Mouse (Mus musculus): Measurements from ENCODE around the gene Bcam. TPM values are rescaled to one million over a fixed set of nuclear protein-coding genes. Genes with fewer than 3 reads are reported as not detected.
A peak's percentile ranks its signal among the peaks of the same experiment; 100 is the strongest.

Gene Bcam
- total and polyA plus RNA-seq, 2 experiments = 2.3 to 4.8 TPM

DNA sequence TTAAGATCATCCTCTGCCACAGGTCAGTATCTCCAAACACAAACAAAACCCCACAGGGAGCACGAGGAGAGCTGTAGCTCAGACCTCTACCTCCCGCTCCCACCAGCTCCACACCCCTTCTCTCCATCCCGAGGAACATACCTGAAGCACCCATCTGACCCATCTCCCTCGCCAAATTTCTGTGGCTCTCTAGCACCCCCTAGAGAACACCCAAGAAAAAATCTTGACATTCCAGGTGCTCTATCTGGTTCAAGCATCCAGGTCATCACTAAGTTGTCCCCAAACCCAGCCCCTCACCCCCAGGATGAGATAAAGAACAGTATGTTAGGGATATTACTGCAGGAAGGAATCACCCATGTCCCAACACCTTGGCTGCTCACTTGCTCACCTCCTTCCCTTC lies 57.6 kb downstream of the Bcam start:
- peaks cover 6% of the 10 kb centered on the region for H3K4me1 ChIP-seq (ENCODE audit: control insufficient read depth, insufficient read depth, low read length)
- TF ChIP-seq POLR2A (IDR thresholded peaks at IDR 0.05; ENCODE audit: extremely low read depth, insufficient read depth, low read length) (no peak), CTCF (IDR thresholded peaks at IDR 0.05; ENCODE audit: low read depth, low read length) (peak; percentile 50)
- H3K27me3 ChIP-seq (ENCODE audit: control insufficient read depth, insufficient read depth, low read length) = no peaks in the 10 kb centered on the region
- H3K9ac ChIP-seq (ENCODE audit: low read depth, low read length) = no peak overlapping the region
- peak; percentile 45 for DNase-seq (ENCODE audit: extremely low read depth, low read depth, low spot score)
- no peak overlapping the region for H3K4me3 ChIP-seq (ENCODE audit: insufficient read depth, low read depth, low read length)
- no peak overlapping the region for H3K27ac ChIP-seq (replicated peaks; ENCODE audit: insufficient read depth, low read depth, low read length)
- H3K79me2 ChIP-seq (ENCODE audit: control insufficient read depth, insufficient read depth, low read length) = 0 out of 2 replicates have a peak, but pooled peaks cover 6% of the 10 kb centered on the region
- WGBS = 27% methylated on average over 4 of the region's 4 CpGs
- H3K36me3 ChIP-seq (ENCODE audit: control insufficient read depth, insufficient read depth, low read length) = peaks cover 12% of the 10 kb centered on the region; the same call in 1 of the 2 replicates

DNA sequence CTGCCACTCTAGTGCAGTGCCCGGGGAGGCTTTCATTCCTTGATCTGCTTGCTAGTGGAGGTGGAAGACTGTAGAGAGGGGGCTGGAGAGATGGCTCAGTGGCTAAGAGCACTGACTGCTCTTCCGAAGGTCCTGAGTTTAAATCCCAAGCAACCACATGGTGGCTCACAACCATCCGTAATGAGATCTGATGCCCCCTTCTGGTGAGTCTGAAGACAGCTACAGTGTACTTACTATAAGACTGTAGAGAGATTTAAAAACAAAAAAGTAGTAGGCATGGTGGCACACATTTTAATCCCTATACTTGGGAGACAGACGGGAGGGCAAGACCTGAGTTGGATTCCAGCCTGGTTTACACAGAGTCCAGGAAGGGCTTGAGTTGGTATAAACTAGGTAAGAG lies 58.4 kb downstream of the Bcam start:
- no peak overlapping the region for H3K9ac ChIP-seq (ENCODE audit: low read depth, low read length)
- H3K4me1 ChIP-seq (ENCODE audit: control insufficient read depth, insufficient read depth, low read length) = peaks cover 6% of the 10 kb centered on the region
- no peak overlapping the region for H3K27ac ChIP-seq (replicated peaks; ENCODE audit: insufficient read depth, low read depth, low read length)
- no peaks in the 10 kb centered on the region for H3K27me3 ChIP-seq (ENCODE audit: control insufficient read depth, insufficient read depth, low read length)
- WGBS = 71% methylated on average over 4 of the region's 4 CpGs
- TF ChIP-seq POLR2A (IDR thresholded peaks at IDR 0.05; ENCODE audit: extremely low read depth, insufficient read depth, low read length) (no peak), CTCF (IDR thresholded peaks at IDR 0.05; ENCODE audit: low read depth, low read length) (no peak)
- 0 out of 2 replicates have a peak, but pooled peaks cover 6% of the 10 kb centered on the region for H3K79me2 ChIP-seq (ENCODE audit: control insufficient read depth, insufficient read depth, low read length)
- H3K36me3 ChIP-seq (ENCODE audit: control insufficient read depth, insufficient read depth, low read length) = peaks cover 15% of the 10 kb centered on the region; the same call in 1 of the 2 replicates
- no peak overlapping the region for H3K4me3 ChIP-seq (ENCODE audit: insufficient read depth, low read depth, low read length)
- peak; percentile 39 for DNase-seq (ENCODE audit: extremely low read depth, low read depth, low spot score)

DNA sequence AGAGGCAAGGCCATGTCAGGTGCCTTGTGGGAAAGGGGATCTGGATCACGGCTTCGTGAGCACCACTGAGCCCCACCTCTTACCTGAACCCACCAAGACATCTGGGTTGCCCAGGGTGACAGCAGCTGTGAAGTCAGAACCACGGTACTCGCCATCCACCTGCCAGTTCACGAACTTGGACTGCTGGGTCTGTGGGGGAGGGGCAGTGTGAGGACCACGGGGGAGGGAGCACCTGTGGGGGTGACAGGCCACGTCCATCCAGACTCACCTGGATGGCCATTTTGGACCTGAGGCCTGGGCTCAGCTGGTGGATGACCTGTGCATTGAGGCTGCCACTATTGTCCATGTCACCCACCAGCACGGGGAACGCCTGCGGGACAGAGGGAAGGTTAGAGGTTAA lies 60.2 kb downstream of the Bcam start:
- H3K4me3 ChIP-seq (ENCODE audit: insufficient read depth, low read depth, low read length) = no peak overlapping the region
- peaks cover 6% of the 10 kb centered on the region for H3K4me1 ChIP-seq (ENCODE audit: control insufficient read depth, insufficient read depth, low read length)
- no peak overlapping the region for H3K27ac ChIP-seq (replicated peaks; ENCODE audit: insufficient read depth, low read depth, low read length)
- peaks cover 15% of the 10 kb centered on the region; the same call in 1 of the 2 replicates for H3K36me3 ChIP-seq (ENCODE audit: control insufficient read depth, insufficient read depth, low read length)
- WGBS = 92% methylated on average over 10 of the region's 10 CpGs
- no peak overlapping the region for H3K9ac ChIP-seq (ENCODE audit: low read depth, low read length)
- DNase-seq (ENCODE audit: extremely low read depth, low read depth, low spot score) = no peak
- no peaks in the 10 kb centered on the region for H3K27me3 ChIP-seq (ENCODE audit: control insufficient read depth, insufficient read depth, low read length)
- H3K79me2 ChIP-seq (ENCODE audit: control insufficient read depth, insufficient read depth, low read length) = 0 out of 2 replicates have a peak, but pooled peaks cover 6% of the 10 kb centered on the region
- TF ChIP-seq CTCF (IDR thresholded peaks at IDR 0.05; ENCODE audit: low read depth, low read length) (no peak), POLR2A (IDR thresholded peaks at IDR 0.05; ENCODE audit: extremely low read depth, insufficient read depth, low read length) (no peak)

Other genes starting within 250 kb of the Bcam start
- gene Ppp1r37, start 207.9 kb downstream of the Bcam start, total RNA-seq (2014; rRNA removed) = 25.0 and 25.6 TPM in 2 replicates
- gene Ppp1r37, start 207.9 kb downstream of the Bcam start, polyA plus RNA-seq (2012; rRNA removed) = 82.3 and 84.2 TPM in 2 replicates
- gene Zfp296, start 193.7 kb downstream of the Bcam start, total RNA-seq (2014; rRNA removed) = 0.40 and 0.83 TPM in 2 replicates
- 0.93 and 1.3 TPM in 2 replicates for gene Zfp296, start 193.7 kb downstream of the Bcam start, polyA plus RNA-seq (2012; rRNA removed)
- gene Gemin7, start 193.4 kb downstream of the Bcam start, total RNA-seq (2014; rRNA removed) = 31.2 and 40.1 TPM in 2 replicates
- 60.2 and 61.6 TPM in 2 replicates for gene Gemin7, start 193.4 kb downstream of the Bcam start, polyA plus RNA-seq (2012; rRNA removed)
- gene Clasrp, start 166.5 kb downstream of the Bcam start, total RNA-seq (2014; rRNA removed) = 4.9 and 5.3 TPM in 2 replicates
- 18.0 and 24.8 TPM in 2 replicates for gene Clasrp, start 166.5 kb downstream of the Bcam start, polyA plus RNA-seq (2012; rRNA removed)
- gene Relb, start 141.6 kb downstream of the Bcam start, total RNA-seq (2014; rRNA removed) = 1.3 and 2.3 TPM in 2 replicates
- 1.5 and 3.3 TPM in 2 replicates for gene Relb, start 141.6 kb downstream of the Bcam start, polyA plus RNA-seq (2012; rRNA removed)
- 49.8 and 77.8 TPM in 2 replicates for gene Clptm1, start 106.0 kb downstream of the Bcam start, total RNA-seq (2014; rRNA removed)
- gene Clptm1, start 106.0 kb downstream of the Bcam start, polyA plus RNA-seq (2012; rRNA removed) = 67.3 and 79.9 TPM in 2 replicates
- gene Apoc2, start 93.1 kb downstream of the Bcam start, total RNA-seq (2014; rRNA removed) = 283 and 389 TPM in 2 replicates
- 221 and 425 TPM in 2 replicates for gene Apoc2, start 93.1 kb downstream of the Bcam start, polyA plus RNA-seq (2012; rRNA removed)
- gene Gm44805, start 89.6 kb downstream of the Bcam start, total RNA-seq (2014; rRNA removed) = 38.2 and 45.8 TPM in 2 replicates
- 86.3 and 159 TPM in 2 replicates for gene Gm44805, start 89.6 kb downstream of the Bcam start, polyA plus RNA-seq (2012; rRNA removed)
- 2,758 and 2,845 TPM in 2 replicates for gene Apoc4, start 89.5 kb downstream of the Bcam start, total RNA-seq (2014; rRNA removed)
- 3,664 and 4,159 TPM in 2 replicates for gene Apoc4, start 89.5 kb downstream of the Bcam start, polyA plus RNA-seq (2012; rRNA removed)
- gene Apoc1, start 78.4 kb downstream of the Bcam start, total RNA-seq (2014; rRNA removed) = 7,017 and 7,765 TPM in 2 replicates
- gene Apoc1, start 78.4 kb downstream of the Bcam start, polyA plus RNA-seq (2012; rRNA removed) = 5,801 and 8,240 TPM in 2 replicates
- gene Apoe, start 71.8 kb downstream of the Bcam start, total RNA-seq (2014; rRNA removed) = 23,407 and 25,019 TPM in 2 replicates
- gene Apoe, start 71.8 kb downstream of the Bcam start, polyA plus RNA-seq (2012; rRNA removed) = 39,394 and 43,401 TPM in 2 replicates
- 22.3 and 26.9 TPM in 2 replicates for gene Tomm40, start 55.6 kb downstream of the Bcam start, total RNA-seq (2014; rRNA removed)
- gene Tomm40, start 55.6 kb downstream of the Bcam start, polyA plus RNA-seq (2012; rRNA removed) = 48.7 and 56.2 TPM in 2 replicates
- gene Nectin2, start 20.5 kb downstream of the Bcam start, total RNA-seq (2014; rRNA removed) = 17.8 and 18.9 TPM in 2 replicates
- gene Nectin2, start 20.5 kb downstream of the Bcam start, polyA plus RNA-seq (2012; rRNA removed) = 57.4 and 68.7 TPM in 2 replicates
- 17.4 and 17.8 TPM in 2 replicates for gene Cblc, start 25.8 kb upstream of the Bcam start, total RNA-seq (2014; rRNA removed)
- 23.0 and 23.5 TPM in 2 replicates for gene Cblc, start 25.8 kb upstream of the Bcam start, polyA plus RNA-seq (2012; rRNA removed)
- gene Bcl3, start 51.8 kb upstream of the Bcam start, total RNA-seq (2014; rRNA removed) = 3.0 and 7.4 TPM in 2 replicates
- 72.8 and 76.8 TPM in 2 replicates for gene Bcl3, start 51.8 kb upstream of the Bcam start, polyA plus RNA-seq (2012; rRNA removed)
- not detected in 2 replicates for gene Gm19345, start 81.0 kb upstream of the Bcam start, total RNA-seq (2014; rRNA removed)
- gene Gm19345, start 81.0 kb upstream of the Bcam start, polyA plus RNA-seq (2012; rRNA removed) = 0.11 TPM in 1 of 2 replicates, not detected in the other
- gene Ceacam16, start 90.3 kb upstream of the Bcam start, total RNA-seq (2014; rRNA removed) = 0.09 and 0.34 TPM in 2 replicates
- 0.09 and 0.11 TPM in 2 replicates for gene Ceacam16, start 90.3 kb upstream of the Bcam start, polyA plus RNA-seq (2012; rRNA removed)
- gene Ceacam19, start 116.9 kb upstream of the Bcam start, total RNA-seq (2014; rRNA removed) = not detected in 2 replicates
- not detected in 2 replicates for gene Ceacam19, start 116.9 kb upstream of the Bcam start, polyA plus RNA-seq (2012; rRNA removed)
- gene Pvr, start 150.1 kb upstream of the Bcam start, total RNA-seq (2014; rRNA removed) = 5.1 and 7.6 TPM in 2 replicates
- 3.4 and 6.8 TPM in 2 replicates for gene Pvr, start 150.1 kb upstream of the Bcam start, polyA plus RNA-seq (2012; rRNA removed)
- 0.09 and 0.13 TPM in 2 replicates for gene Igsf23, start 179.7 kb upstream of the Bcam start, total RNA-seq (2014; rRNA removed)
- gene Igsf23, start 179.7 kb upstream of the Bcam start, polyA plus RNA-seq (2012; rRNA removed) = 0.78 and 1.6 TPM in 2 replicates
- not detected in 2 replicates for gene Ceacam20, start 194.4 kb upstream of the Bcam start, total RNA-seq (2014; rRNA removed)
- gene Ceacam20, start 194.4 kb upstream of the Bcam start, polyA plus RNA-seq (2012; rRNA removed) = not detected in 2 replicates
- gene Nlrp9b, start 220.4 kb upstream of the Bcam start, total RNA-seq (2014; rRNA removed) = not detected in 2 replicates
- not detected in 2 replicates for gene Nlrp9b, start 220.4 kb upstream of the Bcam start, polyA plus RNA-seq (2012; rRNA removed)